Mouse (Mus musculus): ENCODE data around the gene Cnot1. TPM values are rescaled to one million over a fixed set of nuclear protein-coding genes. Genes with fewer than 3 reads are reported as not detected.

Gene Cnot1
- polyA plus RNA-seq, 1 experiment: 1.2 TPM

GRCm38 (mm10) chr8:95822096-95822495, 14.8 kb upstream of the Cnot1 start:
- H3K9me3 ChIP-seq (ENCODE audit: control insufficient read depth, low read length): no peaks in the 10 kb centered on the region
- TF ChIP-seq TAL1 (IDR thresholded peaks at IDR 0.05; ENCODE audit: low read length): no peak
- TF ChIP-seq GATA1 (IDR thresholded peaks at IDR 0.05; ENCODE audit: low read length): no peak
- H3K36me3 ChIP-seq (ENCODE audit: control insufficient read depth): no peaks in the 10 kb centered on the region
- peaks cover 2% of the 10 kb centered on the region; the same call in 1 of the 2 replicates for H3K4me1 ChIP-seq (ENCODE audit: control insufficient read depth)
- no peak overlapping the region for H3K4me3 ChIP-seq (replicated peaks)
- peaks cover 4% of the 10 kb centered on the region; the same call in 1 of the 2 replicates for H3K27me3 ChIP-seq (ENCODE audit: control insufficient read depth)

- peaks cover 2% of the 10 kb centered on the region; the same call in 1 of the 2 replicates for H3K4me1 ChIP-seq (ENCODE audit: control insufficient read depth)
- H3K27me3 ChIP-seq (ENCODE audit: control insufficient read depth): peaks cover 4% of the 10 kb centered on the region; the same call in 1 of the 2 replicates
- no peak overlapping the region for H3K4me3 ChIP-seq (replicated peaks)
- no peaks in the 10 kb centered on the region for H3K9me3 ChIP-seq (ENCODE audit: control insufficient read depth, low read length)
- no peaks in the 10 kb centered on the region for H3K36me3 ChIP-seq (ENCODE audit: control insufficient read depth)
- TF ChIP-seq TAL1 (IDR thresholded peaks at IDR 0.05; ENCODE audit: low read length) (no peak), GATA1 (IDR thresholded peaks at IDR 0.05; ENCODE audit: low read length) (no peak)
Observed at GRCm38 (mm10) chr8:95821266-95821665, 14.0 kb upstream of the Cnot1 start.

GRCm38 (mm10) chr8:95818211-95818610, 10.9 kb upstream of the Cnot1 start:
- Histone ChIP-seq H3K36me3 (ENCODE audit: control insufficient read depth) (no peaks in the 10 kb centered on the region), H3K4me1 (ENCODE audit: control insufficient read depth) (peaks cover 2% of the 10 kb centered on the region; the same call in 1 of the 2 replicates), H3K9me3 (ENCODE audit: control insufficient read depth, low read length) (no peaks in the 10 kb centered on the region), H3K27me3 (ENCODE audit: control insufficient read depth) (no peaks in the 10 kb centered on the region), H3K4me3 (replicated peaks) (no peak overlapping the region)
- no peak for TF ChIP-seq GATA1 (IDR thresholded peaks at IDR 0.05; ENCODE audit: low read length)
- no peak for TF ChIP-seq TAL1 (IDR thresholded peaks at IDR 0.05; ENCODE audit: low read length)

DNA sequence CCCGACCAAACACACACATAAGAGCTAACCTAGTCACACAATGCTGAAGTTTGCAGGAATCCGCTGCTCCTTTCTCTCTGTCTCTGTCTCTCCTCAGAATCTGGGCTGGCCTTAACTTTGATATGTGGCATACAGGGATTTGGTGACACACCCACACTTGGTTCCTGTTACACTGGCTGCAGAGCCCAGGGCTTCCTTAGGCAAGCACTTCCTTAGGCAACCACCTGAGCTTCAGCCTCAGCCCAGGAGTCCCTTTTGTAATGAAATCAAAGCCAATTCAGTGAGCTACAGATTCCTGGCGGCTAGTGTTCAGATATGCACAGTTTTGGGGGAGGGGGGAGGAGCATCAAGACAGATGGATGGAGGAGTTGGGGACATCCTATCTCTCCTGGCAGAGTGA, 10.3 kb upstream of the Cnot1 start:
- TF ChIP-seq GATA1 (IDR thresholded peaks at IDR 0.05; ENCODE audit: low read length): no peak
- TF ChIP-seq TAL1 (IDR thresholded peaks at IDR 0.05; ENCODE audit: low read length): no peak

DNA sequence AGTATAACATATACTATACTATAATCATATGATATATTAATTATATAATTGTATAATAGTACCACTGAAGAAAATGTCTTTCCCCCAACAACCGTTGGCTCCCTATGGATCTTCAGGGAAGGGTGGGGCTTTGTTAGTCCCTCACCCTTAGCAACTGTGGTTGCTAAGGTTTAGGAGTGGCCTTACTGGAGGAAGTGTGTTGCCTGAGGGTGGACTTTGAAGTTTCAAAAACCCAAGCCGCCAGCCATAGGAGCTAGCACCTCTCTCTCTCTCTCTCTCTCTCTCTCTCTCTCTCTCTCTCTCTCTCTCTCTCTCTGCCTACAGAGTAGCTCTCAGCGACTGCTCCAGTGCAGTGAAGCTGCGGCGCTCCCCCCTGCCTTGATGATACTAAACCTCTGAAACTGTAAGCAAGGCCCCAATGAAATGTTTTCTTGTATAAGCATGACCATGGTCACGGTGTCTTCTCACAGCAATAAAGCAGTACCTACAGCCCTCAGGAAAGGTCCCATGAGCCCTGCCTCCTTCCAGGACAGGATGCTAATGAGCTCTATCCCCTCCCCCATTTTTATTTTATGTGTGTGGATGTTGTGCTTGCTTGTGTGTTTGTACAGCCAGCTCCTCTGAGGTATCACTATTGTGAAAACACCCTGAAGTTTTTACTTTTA, 8.9 kb upstream of the Cnot1 start:
- Histone ChIP-seq H3K4me3 (replicated peaks) (no peak overlapping the region), H3K27me3 (ENCODE audit: control insufficient read depth) (no peaks in the 10 kb centered on the region), H3K9me3 (ENCODE audit: control insufficient read depth, low read length) (no peaks in the 10 kb centered on the region), H3K36me3 (ENCODE audit: control insufficient read depth) (no peaks in the 10 kb centered on the region), H3K4me1 (ENCODE audit: control insufficient read depth) (peaks cover 2% of the 10 kb centered on the region; the same call in 1 of the 2 replicates)
- TF ChIP-seq GATA1 (IDR thresholded peaks at IDR 0.05; ENCODE audit: low read length) (no peak), TAL1 (IDR thresholded peaks at IDR 0.05; ENCODE audit: low read length) (no peak)

More for the DNA sequence above, 10.3 kb upstream of the Cnot1 start:
- Histone ChIP-seq H3K36me3 (ENCODE audit: control insufficient read depth) (no peaks in the 10 kb centered on the region), H3K4me1 (ENCODE audit: control insufficient read depth) (peaks cover 2% of the 10 kb centered on the region; the same call in 1 of the 2 replicates), H3K27me3 (ENCODE audit: control insufficient read depth) (no peaks in the 10 kb centered on the region), H3K4me3 (replicated peaks) (no peak overlapping the region), H3K9me3 (ENCODE audit: control insufficient read depth, low read length) (no peaks in the 10 kb centered on the region)

DNA sequence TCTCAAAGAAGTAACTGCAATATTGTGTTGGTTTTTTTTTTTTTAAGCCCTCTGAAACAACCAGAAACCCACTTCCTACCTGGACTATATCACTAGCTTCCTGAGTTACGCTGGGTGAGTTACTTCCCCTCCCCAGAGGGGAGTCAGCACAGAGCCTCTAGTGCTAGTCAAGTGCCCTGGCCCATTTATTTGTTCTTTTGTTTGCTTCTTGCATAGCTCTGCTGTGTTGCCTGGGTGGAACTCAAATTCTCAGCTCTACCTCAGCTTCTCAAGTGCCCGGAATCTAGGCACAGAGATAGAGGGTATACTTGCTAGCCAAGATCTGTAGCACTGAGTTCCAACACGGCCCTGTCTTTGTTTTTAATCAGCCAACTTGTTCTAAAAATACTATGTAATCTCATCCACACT, 2.9 kb upstream of the Cnot1 start:
- Histone ChIP-seq H3K36me3 (ENCODE audit: control insufficient read depth) (peaks cover 6% of the 10 kb centered on the region), H3K27me3 (ENCODE audit: control insufficient read depth) (no peaks in the 10 kb centered on the region), H3K4me3 (replicated peaks) (no peak overlapping the region), H3K9me3 (ENCODE audit: control insufficient read depth, low read length) (no peaks in the 10 kb centered on the region), H3K4me1 (ENCODE audit: control insufficient read depth) (peaks cover 25% of the 10 kb centered on the region)
- TF ChIP-seq TAL1 (IDR thresholded peaks at IDR 0.05; ENCODE audit: low read length) (no peak), GATA1 (IDR thresholded peaks at IDR 0.05; ENCODE audit: low read length) (no peak)

DNA sequence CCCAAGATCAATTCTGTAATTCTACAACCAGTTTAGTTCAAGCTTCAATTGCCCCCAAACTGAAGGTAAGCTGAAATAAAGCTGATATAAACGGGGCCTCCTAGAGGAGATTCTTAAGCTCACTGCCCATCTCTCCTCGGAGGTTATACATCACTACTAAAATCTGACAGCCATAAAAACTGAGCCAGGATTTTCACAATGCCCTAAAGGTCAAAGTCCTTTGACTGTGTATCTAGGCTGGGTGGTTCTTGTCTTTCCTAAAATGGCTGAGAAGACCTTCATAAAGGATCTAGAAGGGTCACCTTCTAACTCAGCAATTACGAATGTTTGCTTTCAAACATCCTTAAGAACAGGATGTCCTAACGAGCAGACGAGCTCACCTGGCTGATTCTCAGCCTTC, 1.9 kb upstream of the Cnot1 start:
- H3K4me3 ChIP-seq (replicated peaks): no peak overlapping the region
- H3K4me1 ChIP-seq (ENCODE audit: control insufficient read depth): peaks cover 33% of the 10 kb centered on the region
- peaks cover 16% of the 10 kb centered on the region for H3K36me3 ChIP-seq (ENCODE audit: control insufficient read depth)
- no peaks in the 10 kb centered on the region for H3K9me3 ChIP-seq (ENCODE audit: control insufficient read depth, low read length)
- no peaks in the 10 kb centered on the region for H3K27me3 ChIP-seq (ENCODE audit: control insufficient read depth)
- TF ChIP-seq GATA1 (IDR thresholded peaks at IDR 0.05; ENCODE audit: low read length): no peak
- TF ChIP-seq TAL1 (IDR thresholded peaks at IDR 0.05; ENCODE audit: low read length): no peak

DNA sequence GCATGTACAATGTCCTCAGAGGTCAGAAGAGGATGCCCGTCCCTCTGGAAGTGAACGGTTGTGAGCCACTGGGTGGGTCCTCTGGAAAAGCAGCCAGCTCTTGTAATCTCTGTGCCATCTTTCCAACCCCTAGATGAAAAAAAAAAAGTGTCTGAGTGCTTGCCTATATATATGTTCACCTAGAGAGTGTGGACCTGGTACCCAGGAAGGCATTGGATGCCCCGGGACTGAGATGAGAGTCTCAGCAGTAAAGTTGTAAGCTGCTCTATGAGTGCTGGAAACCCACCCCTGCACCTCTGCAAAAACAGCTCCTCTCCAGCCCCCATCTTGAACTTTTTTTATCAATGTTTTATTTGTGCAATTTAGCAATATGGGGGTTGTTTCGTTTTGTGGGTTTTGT, 1.4 kb upstream of the Cnot1 start:
- Histone ChIP-seq H3K9me3 (ENCODE audit: control insufficient read depth, low read length) (no peaks in the 10 kb centered on the region), H3K4me1 (ENCODE audit: control insufficient read depth) (peaks cover 33% of the 10 kb centered on the region), H3K27me3 (ENCODE audit: control insufficient read depth) (no peaks in the 10 kb centered on the region), H3K36me3 (ENCODE audit: control insufficient read depth) (peaks cover 20% of the 10 kb centered on the region), H3K4me3 (replicated peaks) (peak overlapping the region; percentile 98)
- TF ChIP-seq GATA1 (IDR thresholded peaks at IDR 0.05; ENCODE audit: low read length) (no peak), TAL1 (IDR thresholded peaks at IDR 0.05; ENCODE audit: low read length) (no peak)

- Histone ChIP-seq H3K27me3 (ENCODE audit: control insufficient read depth) (no peaks in the 10 kb centered on the region), H3K4me3 (replicated peaks) (peak overlapping the region; percentile 98), H3K9me3 (ENCODE audit: control insufficient read depth, low read length) (no peaks in the 10 kb centered on the region), H3K4me1 (ENCODE audit: control insufficient read depth) (peaks cover 37% of the 10 kb centered on the region), H3K36me3 (ENCODE audit: control insufficient read depth) (peaks cover 26% of the 10 kb centered on the region)
- TF ChIP-seq GATA1 (IDR thresholded peaks at IDR 0.05; ENCODE audit: low read length): no peak
Observed at GRCm38 (mm10) chr8:95807861-95808260, 597 bp upstream of the Cnot1 start.

Data from erythroblast, embryonic 14.5 days (primary cell).